Mouse (Mus musculus) ES-Bruce4 (cell line): ENCODE results near the gene Angptl6.

Experiments used
- CTCF ChIP-seq: IDR thresholded peaks from one replicate; pipeline ENCODE4 v1.8.1; 2011; ENCODE audit warnings: low read depth, low read length
- POLR2A ChIP-seq: IDR thresholded peaks from one replicate; pipeline ENCODE4 v1.8.1; 2011; ENCODE audit warnings: low read length; ENCODE audit not compliant: insufficient read depth

- TF ChIP-seq POLR2A = no peak
- TF ChIP-seq CTCF = no peak
Observed at GRCm38 (mm10) chr9:20866879-20867278, 12.6 kb downstream of the Angptl6 start.
